Mouse (Mus musculus) ZHBTc4 (cell line): ENCODE results near the gene Ptprn2.
A peak's percentile ranks its signal among the peaks of the same experiment; 100 is the strongest.

Experiments
- DNase-seq: peaks from one replicate; pipeline ENCODE4 v3.0.0-alpha.2; 2011; ENCODE audit warnings: low read depth, low spot score

Gene Ptprn2

GRCm38 (mm10) chr12:117127078-117127477, 641.6 kb downstream of the Ptprn2 start:
- DNase-seq: no peak

GRCm38 (mm10) chr12:117127485-117127884, 642.0 kb downstream of the Ptprn2 start:
- no peak for DNase-seq

GRCm38 (mm10) chr12:117132095-117132494, 646.6 kb downstream of the Ptprn2 start:
- peak; percentile 35 for DNase-seq

GRCm38 (mm10) chr12:117135205-117135604, 649.7 kb downstream of the Ptprn2 start:
- no peak for DNase-seq

GRCm38 (mm10) chr12:117136472-117137010, 651.0 kb downstream of the Ptprn2 start:
- DNase-seq: no peak

GRCm38 (mm10) chr12:117140901-117141300, 655.4 kb downstream of the Ptprn2 start:
- no peak for DNase-seq

- DNase-seq: no peak
These were observed 655.9 kb downstream of the Ptprn2 start for GRCm38 (mm10) chr12:117141394-117141793.

GRCm38 (mm10) chr12:117149176-117149575, 663.7 kb downstream of the Ptprn2 start:
- no peak for DNase-seq

GRCm38 (mm10) chr12:117150611-117151395, 665.3 kb downstream of the Ptprn2 start:
- DNase-seq: peak; percentile 63

- peak; percentile 14 for DNase-seq
These were observed 666.1 kb downstream of the Ptprn2 start for GRCm38 (mm10) chr12:117151611-117152010.

GRCm38 (mm10) chr12:117152366-117153165, 667.0 kb downstream of the Ptprn2 start:
- peak; percentile 47 for DNase-seq

- DNase-seq: no peak
These were observed 667.6 kb downstream of the Ptprn2 start for GRCm38 (mm10) chr12:117153166-117153480.

- peak; percentile 63 for DNase-seq
These were observed 668.3 kb downstream of the Ptprn2 start for GRCm38 (mm10) chr12:117153671-117154355.

- DNase-seq: peak; percentile 14
These were observed 669.1 kb downstream of the Ptprn2 start for GRCm38 (mm10) chr12:117154356-117155243.

GRCm38 (mm10) chr12:117155307-117156220, 670.0 kb downstream of the Ptprn2 start:
- DNase-seq: peak; percentile 5

GRCm38 (mm10) chr12:117156256-117156655, 670.7 kb downstream of the Ptprn2 start:
- DNase-seq: no peak

GRCm38 (mm10) chr12:117156786-117157185, 671.3 kb downstream of the Ptprn2 start:
- no peak for DNase-seq

GRCm38 (mm10) chr12:117157249-117157648, 671.7 kb downstream of the Ptprn2 start:
- no peak for DNase-seq

- no peak for DNase-seq
These were observed 672.3 kb downstream of the Ptprn2 start for GRCm38 (mm10) chr12:117157660-117158386.
